Mouse (Mus musculus) CH12.LX (cell line): ENCODE measurements around the gene C1qtnf9. TPM values are rescaled to one million over a fixed set of nuclear protein-coding genes. Genes with fewer than 3 reads are reported as not detected.

Source experiments
- DNase-seq: peaks from one replicate; pipeline ENCODE4 v3.0.0-alpha.2; 2013; ENCODE audit errors: extremely low read depth
- H3K27ac ChIP-seq: 2 replicates; pipeline ENCODE4 v1.5.1; 2012; ENCODE audit warnings: low read depth, mild to moderate bottlenecking, control low read depth, moderate library complexity; ENCODE audit not compliant: insufficient read depth
- H3K27me3 ChIP-seq: replicated peaks from 2 replicates; pipeline ENCODE3; 2012; ENCODE audit warnings: inconsistent platforms
- H3K36me3 ChIP-seq, 2 experiments: replicated peaks in 1 of 2; 2 replicates each; pipeline versions ENCODE3 to v1.6.1; 2012; ENCODE audit warnings: inconsistent platforms in 1 of 2, low read length in 1 of 2, mild to moderate bottlenecking in 1 of 2, mixed read lengths in 1 of 2, moderate library complexity in 1 of 2; ENCODE audit not compliant: control insufficient read depth in 1 of 2, insufficient read depth in 1 of 2
- H3K4me1 ChIP-seq, 2 experiments: 2 replicates each; pipeline ENCODE4 v1.6.1; 2012; ENCODE audit warnings: inconsistent platforms in 1 of 2, moderate library complexity in 1 of 2; ENCODE audit not compliant: insufficient read depth in 2 of 2, control insufficient read depth in 1 of 2
- H3K4me2 ChIP-seq: 2 replicates; pipeline ENCODE4 v1.6.1; 2012; ENCODE audit warnings: low read depth, mild to moderate bottlenecking, control low read depth; ENCODE audit not compliant: poor library complexity, insufficient read depth, severe bottlenecking
- H3K4me3 ChIP-seq, 3 experiments: fragments of 150-350 bp in 1 of 3; sonication (generic) in 1 of 3; replicated peaks in 1 of 3; 2 replicates each; pipeline versions ENCODE3 to v1.5.1; 2011 to 2012; ENCODE audit warnings: low read depth in 2 of 3, low read length in 2 of 3, mild to moderate bottlenecking in 2 of 3, moderate library complexity in 2 of 3, control low read depth in 1 of 3, improper control_type of control experiment in 1 of 3, inconsistent platforms in 1 of 3, mixed read lengths in 1 of 3; ENCODE audit not compliant: poor library complexity in 1 of 3
- H3K79me2 ChIP-seq: replicated peaks from 2 replicates; pipeline ENCODE4 v1.6.1; 2012; ENCODE audit warnings: mild to moderate bottlenecking, moderate library complexity; ENCODE audit not compliant: control insufficient read depth, poor library complexity, insufficient read depth, severe bottlenecking; ENCODE audit errors: extremely low read depth
- H3K9ac ChIP-seq: 2 replicates; pipeline ENCODE4 v1.6.1; 2012; ENCODE audit warnings: low read depth, mild to moderate bottlenecking, control low read depth, moderate library complexity; ENCODE audit not compliant: insufficient read depth
- H3K9me3 ChIP-seq: replicated peaks from 2 replicates; pipeline ENCODE3; 2012; ENCODE audit warnings: low read length, inconsistent platforms, mixed read lengths
- CTCF ChIP-seq, 2 experiments: IDR thresholded peaks in 1 of 2; conservative IDR thresholded peaks in 1 of 2; 2 replicates each; pipeline ENCODE4 v1.5.1; 2011 to 2012; ENCODE audit warnings: low read depth in 2 of 2, low read length in 2 of 2, improper control_type of control experiment in 1 of 2, inconsistent platforms in 1 of 2, mild to moderate bottlenecking in 1 of 2, moderate library complexity in 1 of 2
- E2F4 ChIP-seq: IDR thresholded peaks from 2 replicates; pipeline ENCODE4 v1.6.1; 2011; ENCODE audit warnings: low read depth, low read length, improper control_type of control experiment; ENCODE audit not compliant: insufficient replicate concordance
- EP300 ChIP-seq: IDR thresholded peaks from 2 replicates; pipeline ENCODE4 v1.6.1; 2011; ENCODE audit warnings: low read length, improper control_type of control experiment
- ETS1 ChIP-seq: conservative IDR thresholded peaks from 2 replicates; pipeline ENCODE4 v1.6.1; 2012; ENCODE audit warnings: low read depth, mild to moderate bottlenecking, inconsistent platforms, low read length, improper control_type of control experiment, moderate library complexity
- HCFC1 ChIP-seq: IDR thresholded peaks from 2 replicates; pipeline ENCODE4 v1.6.1; 2012; ENCODE audit warnings: low read depth, mild to moderate bottlenecking, inconsistent platforms, low read length, improper control_type of control experiment
- IRF4 ChIP-seq: IDR thresholded peaks from 2 replicates; pipeline ENCODE4 v1.6.1; 2014; ENCODE audit warnings: low read depth, mild to moderate bottlenecking, inconsistent platforms, low read length, improper control_type of control experiment
- JUN ChIP-seq: IDR thresholded peaks from 2 replicates; pipeline ENCODE4 v1.6.1; 2011; ENCODE audit warnings: low read depth, mild to moderate bottlenecking, low read length, improper control_type of control experiment, moderate library complexity; ENCODE audit not compliant: insufficient read depth
- JUND ChIP-seq: conservative IDR thresholded peaks from 2 replicates; pipeline ENCODE4 v1.6.1; 2011; ENCODE audit warnings: low read depth, low read length, improper control_type of control experiment
- MAX ChIP-seq: IDR thresholded peaks from 2 replicates; pipeline ENCODE4 v1.6.1; 2011; ENCODE audit warnings: low read length, improper control_type of control experiment
- MEF2A ChIP-seq: IDR thresholded peaks from 2 replicates; pipeline ENCODE4 v1.6.1; 2014; ENCODE audit warnings: low read depth, mild to moderate bottlenecking, inconsistent platforms, low read length, improper control_type of control experiment, borderline replicate concordance
- MXI1 ChIP-seq: IDR thresholded peaks from 2 replicates; pipeline ENCODE4 v1.6.1; 2011; ENCODE audit warnings: mild to moderate bottlenecking, low read depth, low read length, improper control_type of control experiment
- MYC ChIP-seq: IDR thresholded peaks from 2 replicates; pipeline ENCODE4 v1.6.1; 2011; ENCODE audit warnings: low read depth, mild to moderate bottlenecking, improper control_type of control experiment, low read length
- NELFE ChIP-seq: IDR thresholded peaks from 2 replicates; pipeline ENCODE4 v1.6.1; 2011; ENCODE audit warnings: low read depth, low read length, improper control_type of control experiment
- PAX5 ChIP-seq: IDR thresholded peaks from 2 replicates; pipeline ENCODE4 v1.6.1; 2012; ENCODE audit warnings: low read length, inconsistent platforms, mixed read lengths
- POLR2A ChIP-seq: IDR thresholded peaks from 2 replicates; pipeline ENCODE4 v1.6.1; 2011; ENCODE audit warnings: low read depth, mild to moderate bottlenecking, improper control_type of control experiment, low read length
- POLR2AphosphoS2 ChIP-seq: IDR thresholded peaks from 2 replicates; pipeline ENCODE4 v1.6.1; 2011; ENCODE audit warnings: low read depth, low read length, improper control_type of control experiment
- RAD21 ChIP-seq: IDR thresholded peaks from 2 replicates; pipeline ENCODE4 v1.6.1; 2011; ENCODE audit warnings: low read depth, mild to moderate bottlenecking, low read length, improper control_type of control experiment, moderate library complexity
- SIN3A ChIP-seq: IDR thresholded peaks from 2 replicates; pipeline ENCODE4 v1.6.1; 2012; ENCODE audit warnings: low read length, improper control_type of control experiment, inconsistent platforms
- SMC3 ChIP-seq: IDR thresholded peaks from 2 replicates; pipeline ENCODE4 v1.6.1; 2011; ENCODE audit warnings: low read depth, low read length, improper control_type of control experiment
- TBP ChIP-seq: conservative IDR thresholded peaks from 2 replicates; pipeline ENCODE4 v1.6.1; 2011; ENCODE audit warnings: low read depth, low read length, improper control_type of control experiment
- UBTF ChIP-seq: IDR thresholded peaks from 2 replicates; pipeline ENCODE4 v1.6.1; 2012; ENCODE audit warnings: low read depth, mild to moderate bottlenecking, inconsistent platforms, low read length, improper control_type of control experiment, moderate library complexity
- USF1 ChIP-seq: IDR thresholded peaks from 2 replicates; pipeline ENCODE4 v1.6.1; 2014; ENCODE audit warnings: low read depth, mild to moderate bottlenecking, inconsistent platforms, low read length, improper control_type of control experiment
- USF2 ChIP-seq: conservative IDR thresholded peaks from 2 replicates; pipeline ENCODE4 v1.6.1; 2011; ENCODE audit warnings: low read depth, low read length, improper control_type of control experiment
- ZKSCAN1 ChIP-seq: IDR thresholded peaks from 2 replicates; pipeline ENCODE4 v1.6.1; 2012; ENCODE audit warnings: low read depth, inconsistent platforms, low read length, improper control_type of control experiment, borderline replicate concordance
- ZMIZ1 ChIP-seq: IDR thresholded peaks from 2 replicates; pipeline ENCODE4 v1.6.1; 2012; ENCODE audit warnings: low read depth, mild to moderate bottlenecking, inconsistent platforms, low read length, improper control_type of control experiment
- ZNF384 ChIP-seq: IDR thresholded peaks from 2 replicates; pipeline ENCODE4 v1.6.1; 2012; ENCODE audit warnings: low read depth, low read length, improper control_type of control experiment, inconsistent platforms
- dilution Hi-C: fragments of 300-500 bp; cut with MboI; formaldehyde crosslinking; loops from 2 replicates; pipeline ENCODE4 v1.14.3; 2020; ENCODE audit warnings: low sequenced_read_pairs; ENCODE audit not compliant: extremely low pct_unique_long_range_greater_than_20kb, extremely low pct_ligation_motif_present
- in situ Hi-C: fragments of 300-500 bp; cut with MboI; formaldehyde crosslinking; loops from 3 replicates; pipeline ENCODE4 v1.14.3; 2019; ENCODE audit warnings: low sequenced_read_pairs, low pct_ligation_motif_present, low pct_unique_long_range_greater_than_20kb, mixed read lengths
- polyA plus RNA-seq: library from polyadenylated mRNA; unstranded; fragments of >175 nt; gene quantifications from 2 replicates; pipeline ENCODE4 v1.2.1, GENCODE M21; 2012; ENCODE audit warnings: low read depth; ENCODE audit not compliant: insufficient read length
- total RNA-seq, 2 experiments: library from RNA; depleted of rRNA; stranded (reverse); fragments of 300-350 nt in 1 of 2; fragments of >200 nt in 1 of 2; gene quantifications; 2 replicates each; pipeline ENCODE4 v1.2.3; 2012 to 2014

C1qtnf9 gene
- total and polyA plus RNA-seq, 3 experiments, result 0.20 TPM; not detected in 2

- H3K36me3 ChIP-seq, result peaks cover 88 to 93% of the 10 kb centered on the region in 2 experiments
- TF ChIP-seq ZNF384 (no peak), SMC3 (no peak), TBP (no peak), MYC (no peak), UBTF (no peak), ZMIZ1 (no peak), SIN3A (no peak), IRF4 (no peak), CTCF (conservative IDR thresholded peaks at IDR 0.05 in 1 of 2, IDR thresholded peaks at IDR 0.05 in 1 of 2; ENCODE audit: low read depth in 2 of 2, low read length in 2 of 2) (no peak), POLR2AphosphoS2 (no peak), HCFC1 (no peak), USF1 (no peak), EP300 (no peak), MEF2A (no peak), PAX5 (no peak), MAX (no peak), NELFE (no peak), ETS1 (no peak), ZKSCAN1 (no peak)
- TF ChIP-seq, all 38 proteins: peak for 0
- Histone ChIP-seq H3K4me2 (no peak overlapping the region), H3K4me1 (no peaks in the 10 kb centered on the region), H3K27ac (no peak overlapping the region), H3K9me3 (no peaks in the 10 kb centered on the region), H3K4me3 (no peak overlapping the region), H3K27me3 (no peaks in the 10 kb centered on the region), H3K79me2 (no peaks in the 10 kb centered on the region), H3K9ac (no peak overlapping the region)
- dilution Hi-C loops (no loop called here), in situ Hi-C loops (no loop called here)
- no peak for DNase-seq
These were observed 10.7 kb upstream of the C1qtnf9 start for GRCm38 (mm10) chr14:60757265-60757664.

DNA sequence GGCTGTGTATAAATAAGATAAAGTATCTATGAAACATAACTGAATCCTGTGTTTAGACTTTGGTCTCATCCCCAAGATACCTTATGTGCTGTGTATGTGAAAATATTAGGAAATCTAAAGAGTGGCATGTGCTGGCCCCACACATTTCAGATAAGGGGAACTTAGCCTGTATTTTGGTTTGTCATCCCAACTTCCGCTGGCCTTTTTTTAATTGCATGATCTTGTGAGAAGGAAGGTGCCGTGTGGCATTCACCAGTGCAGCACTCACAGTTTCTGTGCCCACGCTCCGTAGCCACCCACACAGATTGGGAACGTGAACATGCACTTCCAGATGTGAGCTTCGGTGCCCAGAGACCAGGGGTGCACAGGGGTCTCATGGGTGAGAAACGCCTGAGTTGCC lies 10.2 kb upstream of the C1qtnf9 start:
- H3K79me2 ChIP-seq, result no peaks in the 10 kb centered on the region
- H3K4me2 ChIP-seq, result no peak overlapping the region
- dilution Hi-C loops (no loop called here), in situ Hi-C loops (no loop called here)
- no peaks in the 10 kb centered on the region for H3K27me3 ChIP-seq
- no peak for DNase-seq
- no peaks in the 10 kb centered on the region for H3K4me1 ChIP-seq
- no peak overlapping the region for H3K9ac ChIP-seq
- H3K36me3 ChIP-seq, result peaks cover 90 to 97% of the 10 kb centered on the region in 2 experiments
- no peak overlapping the region for H3K27ac ChIP-seq
- TF ChIP-seq SMC3, result no peak
- no peak for TF ChIP-seq POLR2A
- TF ChIP-seq JUND, result no peak
- no peak for TF ChIP-seq USF2
- no peak for TF ChIP-seq ETS1
- TF ChIP-seq JUN, result no peak
- TF ChIP-seq RAD21, result no peak
- no peak for TF ChIP-seq E2F4
- TF ChIP-seq UBTF, result no peak
- TF ChIP-seq NELFE, result no peak
- TF ChIP-seq MXI1, result no peak
- no peak for TF ChIP-seq ZNF384
- TF ChIP-seq CTCF (conservative IDR thresholded peaks at IDR 0.05 in 1 of 2, IDR thresholded peaks at IDR 0.05 in 1 of 2; ENCODE audit: low read depth in 2 of 2, low read length in 2 of 2), result no peak
- H3K4me3 ChIP-seq, result no peak overlapping the region
- no peaks in the 10 kb centered on the region for H3K9me3 ChIP-seq
